Mouse (Mus musculus) cortical plate, adult 2 months (tissue): ENCODE measurements around the gene Ctse.

Source experiments
- CTCF ChIP-seq: fragments of 200-500 bp; IDR thresholded peaks from 2 replicates; pipeline ENCODE4 v1.5.1; 2011; ENCODE audit warnings: mild to moderate bottlenecking, control low read depth, low read length; ENCODE audit not compliant: insufficient read depth; ENCODE audit errors: extremely low read depth
- POLR2A ChIP-seq: fragments of 200-500 bp; IDR thresholded peaks from 2 replicates; pipeline ENCODE4 v1.6.1; 2011; ENCODE audit warnings: mild to moderate bottlenecking, low read length, control low read depth; ENCODE audit not compliant: insufficient read depth; ENCODE audit errors: extremely low read depth

GRCm38 (mm10) chr1:131691356-131691755 lies 53.2 kb downstream of the Ctse start:
- TF ChIP-seq CTCF (no peak), POLR2A (no peak)
